Mouse (Mus musculus) midbrain, embryonic 15.5 days (tissue): ENCODE results near the gene Rbm8a. TPM values are rescaled to one million over a fixed set of nuclear protein-coding genes. Genes with fewer than 3 reads are reported as not detected.
"Not testable (repeated sequence)": the region's sequence is repeated elsewhere in the genome, so short reads cannot be mapped to it uniquely, and the experiment has no call there.

Experiments used
- ATAC-seq: fragments of 200-750 bp; cut with Nextera tagmentation; replicated peaks from 2 replicates; pipeline ENCODE4 v1.8.0; 2017; ENCODE audit warnings: moderate TSS enrichment
- H3K27ac ChIP-seq: fragments of 300-500 bp; sonication (generic); 2 replicates; pipeline ENCODE4 v1.5.1; 2015; ENCODE audit warnings: mild to moderate bottlenecking, inconsistent platforms
- H3K27me3 ChIP-seq: fragments of 300-500 bp; sonication (generic); replicated peaks from 2 replicates; pipeline ENCODE4 v1.6.1; 2015; ENCODE audit warnings: inconsistent platforms
- H3K36me3 ChIP-seq: fragments of 300-500 bp; sonication (generic); replicated peaks from 2 replicates; pipeline ENCODE4 v1.6.1; 2015; ENCODE audit warnings: inconsistent platforms
- H3K4me1 ChIP-seq: fragments of 300-500 bp; sonication (generic); 2 replicates; pipeline ENCODE4 v1.6.1; 2015; ENCODE audit warnings: inconsistent platforms
- H3K4me2 ChIP-seq: fragments of 300-500 bp; sonication (generic); 2 replicates; pipeline ENCODE4 v1.6.1; 2015; ENCODE audit warnings: inconsistent platforms, mild to moderate bottlenecking, moderate library complexity
- H3K4me3 ChIP-seq: fragments of 300-500 bp; sonication (generic); 2 replicates; pipeline ENCODE4 v1.5.1; 2015; ENCODE audit warnings: mild to moderate bottlenecking, inconsistent platforms
- H3K9ac ChIP-seq: fragments of 300-500 bp; sonication (generic); 2 replicates; pipeline ENCODE4 v1.6.1; 2015; ENCODE audit warnings: mild to moderate bottlenecking, inconsistent platforms
- H3K9me3 ChIP-seq: fragments of 300-500 bp; sonication (generic); 2 replicates; pipeline ENCODE4 v1.6.1; 2016; ENCODE audit warnings: inconsistent platforms
- WGBS: fragments of 180-500 bp; shearing (Covaris S2); methylation state at CpG from one replicate; pipeline ENCODE4 v1.1.7; 2015; ENCODE audit warnings: mixed read lengths; 5-methylcytosine and 5-hydroxymethylcytosine counted together
- polyA plus RNA-seq: library from polyadenylated mRNA; unstranded; fragments of >200 nt; fragmentation: Nextera tagmentation; extraction: Ambion mirVana; gene quantifications from 2 replicates; pipeline ENCODE4 v1.2.1, GENCODE M21; 2015

Gene Rbm8a
- polyA plus RNA-seq, 1 experiment from 2014 or later = 127 TPM

DNA sequence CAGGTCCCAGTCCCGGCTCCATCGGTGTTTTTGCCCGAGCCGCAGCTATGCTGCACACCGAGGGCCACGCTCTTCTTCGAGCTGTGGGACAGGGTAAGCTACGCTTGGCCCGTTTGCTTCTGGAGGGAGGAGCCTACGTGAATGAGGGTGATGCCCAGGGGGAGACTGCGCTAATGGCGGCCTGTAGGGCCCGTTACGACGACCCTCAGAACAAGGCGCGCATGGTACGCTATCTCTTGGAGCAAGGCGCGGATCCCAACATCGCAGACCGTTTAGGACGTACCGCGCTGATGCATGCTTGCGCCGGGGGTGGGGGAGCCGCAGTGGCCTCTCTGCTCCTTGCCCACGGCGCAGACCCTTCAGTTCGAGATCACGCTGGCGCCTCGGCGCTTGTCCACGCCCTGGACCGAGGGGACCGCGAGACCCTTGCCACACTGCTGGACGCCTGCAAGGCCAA, 32.3 kb upstream of the Rbm8a start:
- Histone ChIP-seq H3K4me2 (peak overlapping the region; percentile 95), H3K27me3 (peaks cover 3% of the 10 kb centered on the region; the same call in 1 of the 2 replicates), H3K4me1 (peaks cover 72% of the 10 kb centered on the region), H3K4me3 (peak overlapping the region; percentile 51), H3K36me3 (no peaks in the 10 kb centered on the region), H3K9ac (peak overlapping the region; percentile 51), H3K9me3 (no peaks in the 10 kb centered on the region), H3K27ac (peak overlapping the region; percentile 53)
- no peak for ATAC-seq
- under 1% methylated on average over 40 of the region's 40 CpGs for WGBS

DNA sequence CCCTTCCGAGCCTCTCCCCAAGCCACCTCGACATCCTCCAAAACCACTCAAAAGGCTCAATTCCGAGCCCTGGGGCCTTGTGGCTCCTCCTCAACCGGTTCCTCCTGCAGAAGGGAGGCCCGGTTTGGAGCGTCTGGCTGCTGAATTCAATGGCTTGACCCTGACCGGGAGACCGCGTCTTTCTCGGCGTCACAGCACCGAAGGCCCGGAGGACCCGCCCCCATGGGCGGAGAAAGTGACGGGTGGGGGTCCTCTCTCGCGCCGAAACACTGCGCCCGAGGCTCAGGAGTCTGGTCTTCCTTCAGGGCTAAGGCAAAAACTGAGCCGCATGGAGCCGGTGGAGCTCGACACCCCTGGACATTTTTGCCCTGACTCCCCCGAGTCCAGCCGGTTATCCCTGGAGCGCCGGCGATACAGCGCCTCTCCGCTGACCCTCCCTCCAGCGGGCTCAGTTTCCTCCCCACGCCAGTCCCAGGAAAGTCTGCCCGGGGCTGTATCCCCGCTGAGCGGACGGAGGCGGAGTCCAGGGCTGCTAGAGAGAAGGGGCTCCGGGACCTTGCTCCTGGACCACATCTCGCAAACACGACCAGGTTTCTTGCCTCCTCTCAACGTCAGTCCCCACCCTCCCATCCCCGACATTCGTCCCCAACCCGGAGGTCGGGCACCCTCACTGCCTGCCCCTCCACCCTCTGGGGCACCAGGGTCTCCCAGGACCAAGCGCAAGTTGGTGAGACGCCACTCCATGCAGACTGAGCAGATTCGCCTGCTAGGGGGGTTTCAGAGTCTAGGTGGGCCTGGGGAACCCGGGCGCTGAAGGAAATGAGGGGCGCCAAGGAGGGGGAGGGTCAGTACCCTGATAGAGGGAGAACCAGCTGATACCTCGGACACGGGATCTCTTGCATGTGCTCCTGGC, 31.3 kb upstream of the Rbm8a start:
- H3K27ac ChIP-seq = peak overlapping the region; percentile 53
- peak overlapping the region; percentile 95 for H3K4me2 ChIP-seq
- H3K9me3 ChIP-seq = no peaks in the 10 kb centered on the region
- peaks cover 73% of the 10 kb centered on the region for H3K4me1 ChIP-seq
- peaks cover 3% of the 10 kb centered on the region; the same call in 1 of the 2 replicates for H3K27me3 ChIP-seq
- peak overlapping the region; percentile 51 for H3K9ac ChIP-seq
- WGBS = 2% methylated on average over 54 of the region's 54 CpGs
- no peaks in the 10 kb centered on the region for H3K36me3 ChIP-seq
- ATAC-seq = no peak
- H3K4me3 ChIP-seq = peak overlapping the region; percentile 51

DNA sequence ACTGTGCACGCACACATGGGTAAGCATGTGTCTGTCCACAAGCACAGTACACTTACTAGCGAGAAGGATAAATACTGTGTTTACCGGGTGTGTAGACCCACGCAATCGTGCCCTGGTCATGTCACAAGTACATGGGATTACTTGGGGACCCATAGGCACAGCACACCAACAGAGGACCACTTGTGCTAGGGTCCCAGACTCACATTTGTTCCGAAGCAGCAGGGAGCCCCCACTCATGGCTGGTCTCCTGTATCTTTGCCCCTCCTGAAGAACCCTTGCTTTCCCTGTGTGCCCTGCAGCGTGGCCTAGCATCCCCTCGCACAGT, 30.7 kb upstream of the Rbm8a start:
- Histone ChIP-seq H3K4me2 (peak overlapping the region; percentile 95), H3K4me3 (peak overlapping the region; percentile 51; the same call in 1 of the 2 replicates), H3K9me3 (no peaks in the 10 kb centered on the region), H3K27me3 (peaks cover 3% of the 10 kb centered on the region; the same call in 1 of the 2 replicates), H3K4me1 (peaks cover 79% of the 10 kb centered on the region), H3K27ac (no peak overlapping the region), H3K36me3 (no peaks in the 10 kb centered on the region), H3K9ac (no peak overlapping the region)
- WGBS = 54% methylated on average over 8 of the region's 8 CpGs
- no peak for ATAC-seq

DNA sequence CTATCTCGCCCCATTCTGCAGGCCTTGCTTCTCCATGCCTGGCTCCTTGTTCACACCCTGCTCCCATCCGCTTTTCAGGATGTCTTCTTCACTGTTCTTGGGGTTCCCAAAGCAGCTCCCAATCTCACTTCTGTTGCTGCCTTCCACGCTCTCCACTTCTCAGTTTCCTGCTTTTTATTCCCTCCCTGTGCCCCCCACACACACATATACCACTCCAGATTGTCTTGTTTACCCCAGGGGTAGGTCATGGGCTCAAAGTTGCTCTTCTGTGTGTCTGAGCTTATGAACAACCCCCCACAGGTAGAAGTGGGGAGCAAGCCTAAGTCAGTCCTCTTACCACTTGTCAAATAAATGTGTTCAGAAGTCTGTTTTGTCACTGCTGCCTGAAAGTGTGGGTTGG, 30.3 kb upstream of the Rbm8a start:
- Histone ChIP-seq H3K4me2 (peak overlapping the region; percentile 95; the same call in 1 of the 2 replicates), H3K9ac (no peak overlapping the region), H3K27ac (no peak overlapping the region), H3K36me3 (no peaks in the 10 kb centered on the region), H3K27me3 (peaks cover 3% of the 10 kb centered on the region; the same call in 1 of the 2 replicates), H3K9me3 (no peaks in the 10 kb centered on the region), H3K4me3 (no peak overlapping the region), H3K4me1 (peaks cover 83% of the 10 kb centered on the region)
- ATAC-seq = no peak
- WGBS = 68% methylated on average over 3 of the region's 3 CpGs

DNA sequence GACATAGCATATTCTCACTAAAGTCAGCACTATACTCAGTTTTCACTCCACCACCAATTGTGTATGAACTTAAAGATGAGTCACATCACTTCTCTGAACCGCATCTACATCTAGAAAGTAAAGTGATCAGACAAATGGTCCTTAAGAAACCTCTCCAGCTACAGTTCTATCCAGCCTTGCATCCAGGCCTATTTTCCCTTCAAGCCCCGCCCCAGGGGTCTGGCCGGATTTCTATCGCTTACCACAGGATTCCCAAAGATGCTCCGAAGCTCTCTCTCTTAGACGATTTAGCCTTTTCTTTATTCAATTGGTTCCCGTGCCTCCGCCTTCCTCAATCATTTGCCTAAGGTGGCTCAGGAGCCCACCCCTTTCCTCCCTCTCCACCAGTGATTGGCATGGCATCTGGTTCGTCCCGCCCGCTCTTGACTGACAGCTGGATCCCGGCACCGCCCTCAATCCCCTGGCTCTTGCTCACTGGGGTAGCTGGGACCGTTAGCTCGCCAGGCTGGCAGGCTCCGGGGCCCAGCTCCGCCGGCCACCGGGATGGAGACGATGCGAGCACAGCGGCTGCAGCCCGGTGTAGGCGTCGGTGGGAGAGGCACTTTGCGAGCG, 29.0 kb upstream of the Rbm8a start, which contains the start of gene Lix1l:
Gene Lix1l (plus strand): TSS at position 511 of the 612 bp plus-strand sequence.
- Histone ChIP-seq H3K9ac (peak within 1 kb of the TSS; percentile 82), H3K4me1 (peaks cover 91% of the 10 kb centered on the region), H3K27ac (peak within 1 kb of the TSS; percentile 93), H3K4me3 (peak within 1 kb of the TSS; percentile 80), H3K9me3 (no peaks in the 10 kb centered on the region), H3K4me2 (peak within 1 kb of the TSS; percentile 79), H3K36me3 (no peaks in the 10 kb centered on the region), H3K27me3 (no peaks in the 10 kb centered on the region)
- under 1% methylated on average over 27 of the region's 27 CpGs for WGBS
- peak; percentile 94 for ATAC-seq

DNA sequence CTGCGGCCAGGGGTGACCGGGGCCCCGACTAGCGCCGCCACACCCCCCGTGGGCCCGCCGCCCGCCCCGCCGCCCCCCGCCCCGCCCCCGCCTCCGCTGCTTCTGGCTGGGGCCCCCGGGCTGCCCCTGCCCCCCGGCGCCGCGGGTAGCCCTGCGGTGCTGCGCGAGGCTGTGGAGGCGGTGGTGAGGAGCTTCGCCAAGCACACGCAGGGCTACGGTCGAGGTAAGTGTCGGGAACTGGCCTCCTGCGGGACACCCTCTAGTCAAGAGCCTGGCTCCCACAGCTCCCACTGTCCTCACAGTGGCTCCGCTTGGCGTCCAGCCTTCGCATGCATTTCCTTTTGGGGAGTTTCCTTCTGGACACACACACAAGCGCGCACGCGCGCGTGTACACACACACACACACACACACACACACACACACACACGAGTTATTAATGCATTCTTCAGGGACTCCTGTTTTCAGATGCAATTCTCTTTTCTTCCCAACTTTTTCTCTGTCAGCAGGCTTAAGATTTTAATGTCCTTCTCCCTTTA, 28.4 kb upstream of the Rbm8a start:
- peak overlapping the region; percentile 79 for H3K4me2 ChIP-seq
- no peaks in the 10 kb centered on the region for H3K27me3 ChIP-seq
- H3K9ac ChIP-seq = peak overlapping the region; percentile 82
- ATAC-seq = peak; percentile 78
- no peaks in the 10 kb centered on the region for H3K9me3 ChIP-seq
- peaks cover 85% of the 10 kb centered on the region for H3K4me1 ChIP-seq
- no peaks in the 10 kb centered on the region for H3K36me3 ChIP-seq
- H3K4me3 ChIP-seq = peak overlapping the region; percentile 80
- WGBS = 2% methylated on average over 34 of the region's 40 CpGs
- peak overlapping the region; percentile 93 for H3K27ac ChIP-seq

DNA sequence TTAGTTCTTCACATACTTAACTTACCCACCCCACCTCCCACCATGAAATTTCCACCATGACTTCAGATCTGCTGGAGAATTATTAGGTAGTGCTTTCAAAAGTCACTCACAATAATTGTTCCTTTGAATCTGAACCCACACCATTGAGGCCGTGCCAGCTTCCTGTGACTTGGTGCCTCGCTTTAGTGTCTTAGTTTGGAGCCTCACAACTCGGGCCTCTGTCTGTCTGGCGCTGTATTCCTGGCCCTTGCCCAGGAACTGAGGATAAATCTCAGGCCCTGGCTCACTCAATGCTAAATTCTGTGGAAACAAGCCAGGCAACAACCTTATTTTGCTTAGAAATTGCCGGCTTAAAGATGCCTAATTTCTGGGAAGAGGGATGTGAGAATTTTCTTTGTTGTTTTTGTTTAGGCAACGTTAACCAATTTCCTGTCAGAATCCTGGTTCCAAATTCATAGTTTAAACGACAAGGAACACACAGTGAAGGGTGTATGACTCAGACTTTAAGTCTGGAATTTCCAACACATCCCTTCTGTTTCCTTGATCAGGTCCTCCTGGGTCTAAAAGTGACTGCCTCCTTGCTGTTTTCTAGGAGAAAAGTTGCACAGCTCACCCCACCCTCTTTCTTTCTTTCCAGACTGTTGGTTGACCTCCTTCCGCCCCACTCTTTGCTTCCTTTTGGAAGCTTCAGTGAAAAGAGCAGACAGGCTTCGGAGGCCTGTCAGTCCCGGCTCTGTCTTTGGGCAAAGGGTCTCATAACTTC, 27.6 kb upstream of the Rbm8a start:
- H3K27me3 ChIP-seq = no peaks in the 10 kb centered on the region
- peak overlapping the region; percentile 79 for H3K4me2 ChIP-seq
- no peaks in the 10 kb centered on the region for H3K36me3 ChIP-seq
- H3K4me3 ChIP-seq = peak overlapping the region; percentile 80
- peak overlapping the region; percentile 82 for H3K9ac ChIP-seq
- WGBS = 8% methylated on average over 10 of the region's 10 CpGs
- peak overlapping the region; percentile 93 for H3K27ac ChIP-seq
- H3K4me1 ChIP-seq = peaks cover 77% of the 10 kb centered on the region
- no peaks in the 10 kb centered on the region for H3K9me3 ChIP-seq
- ATAC-seq = no peak

DNA sequence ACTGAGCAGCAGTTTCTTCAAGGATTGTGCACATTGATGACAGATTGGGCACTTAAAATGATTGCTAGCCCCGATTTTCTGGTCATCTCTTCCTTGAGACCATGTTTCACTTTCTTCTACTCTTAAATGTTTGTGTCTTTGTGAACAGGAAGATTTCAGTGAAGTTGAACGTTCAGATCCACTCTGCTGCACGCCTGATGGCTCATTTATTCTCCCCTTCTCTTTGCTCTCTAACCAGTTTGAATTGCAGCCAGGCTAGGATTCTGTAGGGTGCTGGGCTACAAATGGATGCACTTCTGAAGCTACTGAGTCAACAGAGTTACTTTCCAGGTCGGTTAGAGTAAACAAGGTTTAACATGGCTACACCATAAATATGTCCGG, 27.0 kb upstream of the Rbm8a start:
- no peaks in the 10 kb centered on the region for H3K9me3 ChIP-seq
- H3K9ac ChIP-seq = peak overlapping the region; percentile 82
- ATAC-seq = no peak
- no peaks in the 10 kb centered on the region for H3K36me3 ChIP-seq
- peak overlapping the region; percentile 79 for H3K4me2 ChIP-seq
- H3K4me3 ChIP-seq = peak overlapping the region; percentile 80
- peak overlapping the region; percentile 93 for H3K27ac ChIP-seq
- peaks cover 71% of the 10 kb centered on the region for H3K4me1 ChIP-seq
- no peaks in the 10 kb centered on the region for H3K27me3 ChIP-seq
- WGBS = 21% methylated on average over 5 of the region's 5 CpGs

DNA sequence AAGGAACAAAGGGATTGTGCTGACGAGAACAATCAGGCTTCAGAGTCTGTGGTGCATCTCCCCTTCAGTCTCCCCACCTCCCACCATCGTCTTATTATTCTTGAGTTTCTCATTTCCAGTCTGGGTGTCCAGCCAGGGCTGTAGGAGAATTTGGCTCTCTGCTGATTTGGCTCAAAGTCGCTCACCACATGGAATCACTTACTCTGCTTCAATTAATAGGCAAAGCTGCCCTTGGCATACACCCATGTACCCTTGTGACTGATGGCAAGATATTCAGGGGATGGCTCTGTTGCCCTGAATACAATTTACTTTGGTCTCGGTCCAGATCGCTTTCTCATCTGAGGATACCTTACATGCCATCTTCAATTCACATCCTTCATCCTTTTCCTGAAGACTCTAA, 26.4 kb upstream of the Rbm8a start:
- Histone ChIP-seq H3K27ac (peak overlapping the region; percentile 93), H3K4me1 (peaks cover 65% of the 10 kb centered on the region), H3K36me3 (no peaks in the 10 kb centered on the region), H3K9ac (peak overlapping the region; percentile 17), H3K9me3 (no peaks in the 10 kb centered on the region), H3K4me3 (peak overlapping the region; percentile 80), H3K4me2 (peak overlapping the region; percentile 79), H3K27me3 (no peaks in the 10 kb centered on the region)
- ATAC-seq = no peak
- WGBS = 31% methylated on average over 5 of the region's 5 CpGs

DNA sequence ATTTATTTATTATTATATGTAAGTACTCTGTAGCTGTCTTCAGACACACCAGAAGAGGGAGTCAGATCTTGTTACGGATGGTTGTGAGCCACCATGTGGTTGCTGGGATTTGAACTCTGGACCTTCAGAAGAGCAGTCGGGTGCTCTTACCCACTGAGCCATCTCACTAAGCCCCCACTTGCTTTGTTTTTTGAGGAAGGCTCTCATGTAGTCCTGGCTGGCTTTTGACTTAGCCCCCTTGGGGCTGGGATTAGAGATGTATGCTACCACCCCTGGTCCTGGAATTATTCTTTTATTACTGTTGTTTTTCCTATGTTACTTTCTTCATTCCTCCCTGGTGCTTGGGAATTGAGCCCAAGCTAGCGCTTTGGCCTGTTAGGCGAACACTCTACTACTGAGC, 23.7 kb upstream of the Rbm8a start:
- H3K27me3 ChIP-seq, H3K9ac ChIP-seq, H3K9me3 ChIP-seq, H3K36me3 ChIP-seq, H3K27ac ChIP-seq, H3K4me3 ChIP-seq, ATAC-seq, H3K4me2 ChIP-seq: not testable (repeated sequence)
- WGBS = 85% methylated on average over 4 of the region's 4 CpGs
- peaks cover 41% of the 10 kb centered on the region for H3K4me1 ChIP-seq

DNA sequence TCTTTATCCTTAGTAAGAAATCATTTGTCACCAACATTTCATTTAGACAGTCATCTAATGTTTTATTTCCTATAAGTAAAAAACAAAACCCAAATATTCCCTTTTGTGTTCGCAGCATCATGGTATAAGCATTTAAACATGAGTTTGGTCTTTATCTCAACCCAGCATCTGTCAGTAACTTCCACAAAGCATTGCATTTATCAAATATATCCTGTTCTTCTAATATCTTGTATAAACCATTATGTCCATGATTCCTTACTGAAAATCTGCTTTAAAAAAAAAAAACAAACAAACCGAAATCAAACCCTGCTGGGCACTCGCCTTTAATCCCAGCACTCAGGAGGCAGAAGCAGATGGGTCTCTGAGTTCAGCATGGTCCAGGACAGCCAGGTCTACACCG, 23.1 kb upstream of the Rbm8a start:
- no peak for ATAC-seq
- Histone ChIP-seq H3K27ac (no peak overlapping the region), H3K9ac (no peak overlapping the region), H3K9me3 (no peaks in the 10 kb centered on the region), H3K36me3 (no peaks in the 10 kb centered on the region), H3K4me2 (no peak overlapping the region), H3K4me1 (peaks cover 41% of the 10 kb centered on the region), H3K27me3 (no peaks in the 10 kb centered on the region), H3K4me3 (no peak overlapping the region)
- 89% methylated on average over 4 of the region's 4 CpGs for WGBS

DNA sequence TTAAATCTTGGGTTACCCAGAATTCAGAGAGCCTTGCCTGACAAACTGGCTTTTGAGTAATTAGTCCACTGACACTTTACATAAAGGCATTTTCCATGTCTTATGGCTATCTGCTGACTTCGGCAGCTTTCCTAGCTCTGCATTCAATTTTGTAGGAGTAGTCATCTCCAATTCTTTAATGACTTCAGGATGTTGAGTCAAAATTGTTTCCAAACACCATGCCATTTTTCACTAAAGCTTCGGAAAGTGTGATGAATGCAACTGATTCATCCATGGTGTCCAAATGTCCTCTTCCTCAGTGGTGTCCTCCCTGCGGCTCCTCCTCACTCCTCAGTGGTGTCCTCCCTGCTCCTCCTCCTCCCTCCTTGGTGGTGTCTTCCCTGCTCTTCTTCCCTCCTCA, 11.8 kb upstream of the Rbm8a start:
- no peaks in the 10 kb centered on the region for H3K9me3 ChIP-seq
- H3K27ac ChIP-seq = no peak overlapping the region
- H3K27me3 ChIP-seq = no peaks in the 10 kb centered on the region
- no peak overlapping the region for H3K4me3 ChIP-seq
- WGBS = 94% methylated on average over 3 of the region's 3 CpGs
- H3K9ac ChIP-seq = no peak overlapping the region
- no peak for ATAC-seq
- H3K36me3 ChIP-seq = peaks cover 49% of the 10 kb centered on the region
- H3K4me2 ChIP-seq = no peak overlapping the region
- no peaks in the 10 kb centered on the region for H3K4me1 ChIP-seq
